Mouse (Mus musculus) urinary bladder, postnatal 10 days (tissue): Measurements from ENCODE around the gene Slc25a4.
"Not testable (repeated sequence)": the region's sequence is repeated elsewhere in the genome, so short reads cannot be mapped to it uniquely, and the experiment has no call there.

ENCODE experiments used
- DNase-seq: peaks from one replicate; pipeline ENCODE4 v3.0.0; 2022; ENCODE audit warnings: low spot score

Slc25a4 gene

DNA sequence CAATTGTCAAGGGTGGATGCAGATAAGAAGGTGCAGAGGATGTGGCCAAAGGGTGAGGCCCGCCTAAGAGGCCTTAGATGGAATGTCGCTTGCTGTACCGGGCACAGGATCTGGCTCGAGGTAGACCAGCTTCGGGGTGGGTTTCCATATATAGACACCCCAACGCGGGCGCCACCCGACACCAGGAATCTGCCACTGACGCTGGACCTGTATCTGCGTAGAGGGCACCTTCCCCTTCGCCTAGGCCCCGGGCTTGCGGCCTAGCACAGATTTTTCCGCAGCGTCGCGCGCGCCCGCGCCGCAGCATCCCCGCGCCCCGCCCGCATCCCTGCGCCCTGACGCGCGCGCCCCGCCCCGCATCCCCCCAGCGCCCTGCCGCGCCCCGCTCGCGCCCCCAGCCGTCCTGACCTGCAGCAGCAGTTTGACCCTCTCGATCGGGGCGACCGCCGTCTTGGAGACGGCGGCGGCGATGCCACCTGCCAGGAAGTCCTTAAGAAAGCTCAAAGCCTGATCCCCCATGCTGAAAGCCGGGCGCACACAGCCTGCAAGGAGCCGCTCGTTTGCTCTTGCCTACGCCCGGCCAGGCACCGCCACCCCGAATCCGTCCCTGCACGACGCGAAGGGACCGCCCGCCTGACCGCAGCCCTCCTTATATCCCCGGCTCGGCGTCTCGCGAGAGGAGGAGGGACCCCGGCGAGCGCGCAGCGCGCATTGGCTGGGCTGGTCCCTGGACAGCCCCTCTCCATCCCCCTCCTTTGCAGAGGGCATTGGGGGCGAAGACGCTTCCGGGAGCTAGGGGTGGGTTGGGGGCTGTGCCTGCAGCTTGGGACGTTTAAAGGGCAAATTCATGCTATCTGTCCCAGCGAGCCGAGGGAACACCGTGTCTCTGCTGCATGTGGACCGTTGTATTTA lies at the start of gene Slc25a4:
Gene Slc25a4 (minus strand): TSS at position 881 of the 912 bp plus-strand sequence.
- DNase-seq: peak; percentile 94

- DNase-seq: no peak
Measured at GRCm38 (mm10) chr8:46257921-46258682, 47.0 kb upstream of the Slc25a4 start.

DNA sequence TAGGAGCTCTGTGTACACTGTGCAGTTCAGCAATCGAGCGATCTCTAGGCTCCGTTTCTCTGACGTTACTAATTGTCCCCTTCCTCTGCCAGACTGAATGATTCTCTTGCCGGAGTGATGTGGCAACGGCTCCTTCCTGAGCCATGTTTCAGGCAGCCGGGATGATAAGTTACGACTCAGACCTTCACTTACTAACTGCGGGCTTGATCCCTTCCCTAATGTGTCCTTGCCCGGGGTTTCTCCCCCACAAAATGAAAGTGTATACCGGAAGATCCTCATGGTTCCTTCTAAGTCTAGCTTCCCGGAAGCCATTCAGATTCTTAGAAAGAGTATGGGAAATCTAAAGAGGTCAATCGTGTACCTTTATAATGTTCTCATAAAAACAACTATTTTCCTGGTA lies 41.4 kb upstream of the Slc25a4 start:
- DNase-seq: no peak

DNA sequence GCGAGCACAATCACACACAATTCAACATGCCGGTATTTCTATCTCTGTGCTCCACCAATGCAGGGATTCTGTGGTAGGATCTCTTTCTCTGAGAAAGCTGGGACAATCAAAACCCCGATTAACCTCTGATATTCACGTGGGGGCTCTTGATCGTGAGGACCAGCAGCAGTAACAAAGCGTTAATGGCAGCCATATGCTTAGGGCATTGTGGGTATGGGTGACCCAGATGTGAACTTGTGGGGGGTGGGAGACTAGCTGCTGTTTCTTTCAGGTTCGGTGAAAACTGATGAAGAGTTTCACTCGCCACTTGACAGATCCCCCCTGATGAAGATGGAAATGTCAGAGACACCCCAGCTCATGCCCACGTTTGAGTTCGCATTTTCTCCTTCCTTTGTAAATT lies 40.5 kb upstream of the Slc25a4 start:
- no peak for DNase-seq

- no peak for DNase-seq
Measured at GRCm38 (mm10) chr8:46246346-46246745, 35.3 kb upstream of the Slc25a4 start.

DNA sequence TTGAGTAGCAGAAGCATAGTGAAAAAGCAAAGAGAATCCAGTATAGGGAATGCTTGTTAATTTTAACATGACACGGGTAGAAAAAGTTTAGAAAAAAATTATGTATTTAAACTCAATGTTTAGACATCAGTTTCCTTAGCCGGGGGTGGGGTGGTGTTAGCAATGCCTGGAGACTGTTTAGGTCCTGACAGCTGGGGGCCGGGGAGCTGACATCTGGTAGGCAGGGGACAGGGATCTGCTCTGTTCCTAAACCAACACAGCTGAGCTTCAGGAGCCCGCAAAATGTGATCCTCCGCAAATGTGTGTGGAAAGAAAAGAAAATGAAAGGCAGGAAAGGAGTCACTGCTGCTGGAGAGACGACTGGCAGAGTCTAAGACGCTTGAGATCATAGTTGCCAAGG lies 31.9 kb upstream of the Slc25a4 start:
- no peak for DNase-seq

DNA sequence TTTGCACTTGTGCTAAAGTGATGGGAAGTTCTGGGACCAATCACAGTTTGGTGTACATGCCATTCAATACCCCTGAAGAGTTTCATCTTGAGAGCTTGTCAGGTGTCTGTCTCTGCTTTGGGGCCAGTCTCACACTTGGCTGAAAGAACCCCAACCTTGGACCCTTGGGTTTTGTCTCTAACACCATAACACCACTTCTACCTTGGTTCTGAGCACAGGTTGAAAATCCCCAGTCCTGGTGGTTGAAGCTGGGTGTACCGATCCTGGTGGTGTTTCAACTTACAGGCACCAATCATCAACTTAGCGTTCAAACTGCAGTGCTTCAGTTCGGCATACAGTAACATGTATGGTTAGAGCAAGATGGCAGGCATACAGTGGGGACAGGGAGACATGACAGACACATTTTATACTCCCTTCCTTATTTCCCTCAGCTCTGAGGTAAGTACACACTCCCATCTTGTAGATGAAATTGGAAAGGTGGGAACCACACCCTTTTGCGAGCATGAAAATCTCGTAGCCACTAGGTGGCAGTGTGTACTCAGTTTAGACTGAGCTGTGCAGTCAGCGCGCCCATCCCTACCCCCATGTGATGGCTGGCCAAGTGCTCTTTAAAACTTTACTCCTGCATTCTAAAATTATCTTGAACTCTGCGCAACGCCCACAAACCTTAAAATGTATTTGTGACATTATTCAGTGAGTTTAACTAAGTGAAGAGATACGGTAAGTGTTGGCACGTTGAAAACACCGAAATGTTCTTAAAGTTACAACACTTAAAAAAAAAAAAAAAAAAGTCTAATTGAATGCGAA lies 30.7 kb upstream of the Slc25a4 start:
- DNase-seq: peak; percentile 25

DNA sequence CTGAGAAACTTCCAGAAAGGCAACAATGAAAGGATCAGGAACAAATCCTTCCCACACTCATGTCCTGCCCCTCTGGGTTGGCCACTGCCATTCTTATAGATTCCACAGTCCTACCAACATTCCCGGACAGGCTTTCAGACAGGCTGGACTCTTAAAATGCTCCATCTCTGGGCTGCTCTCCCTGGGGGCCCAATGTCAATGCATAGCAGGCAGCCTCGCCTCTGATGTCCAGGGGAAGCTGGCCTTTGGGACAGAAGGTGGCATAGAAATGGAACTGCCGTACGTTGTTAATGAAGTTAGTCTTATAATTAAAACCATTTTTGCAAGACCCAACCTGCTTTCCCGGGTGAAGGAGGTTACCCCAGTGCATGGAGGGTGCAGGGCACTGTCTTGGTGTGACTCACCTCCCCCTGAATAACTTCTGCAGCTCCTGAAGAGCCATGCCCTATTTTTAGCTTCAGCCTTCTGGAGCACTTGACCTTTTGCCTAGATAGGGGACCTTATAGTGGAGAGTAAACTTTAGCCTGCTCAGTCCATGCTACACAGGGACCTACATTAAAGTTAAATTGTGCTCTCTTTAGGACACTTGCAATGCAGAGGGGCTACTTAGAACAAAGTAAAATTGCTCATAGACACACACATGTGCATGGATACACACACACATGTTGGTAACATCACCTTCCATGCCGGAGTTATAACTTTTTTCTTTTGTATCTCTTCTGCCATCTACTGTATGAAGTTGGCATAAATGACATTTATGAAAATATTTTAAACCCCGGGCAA lies 25.5 kb upstream of the Slc25a4 start:
- DNase-seq: no peak

- DNase-seq: no peak
Measured at GRCm38 (mm10) chr8:46234736-46235135, 23.7 kb upstream of the Slc25a4 start.

DNA sequence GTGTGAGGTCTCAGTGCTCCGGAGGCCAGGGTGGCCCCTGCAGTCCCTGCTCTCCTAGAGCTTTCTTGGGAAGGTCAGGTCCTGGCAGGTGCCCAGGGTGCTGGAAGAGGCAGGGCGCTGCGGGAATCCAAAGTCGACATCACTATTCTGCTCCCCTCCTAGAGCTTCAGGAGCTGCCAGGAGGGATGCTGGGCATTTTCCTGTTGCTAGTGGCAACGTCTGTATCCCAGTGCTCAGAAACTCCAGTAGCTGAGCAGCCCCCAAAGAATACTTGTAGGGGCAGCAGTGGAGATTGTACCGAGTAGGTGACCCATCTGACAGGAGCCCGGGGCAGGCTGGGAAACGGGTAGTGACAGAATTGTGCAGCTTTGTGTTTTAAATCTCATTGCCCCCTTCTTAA lies 21.7 kb upstream of the Slc25a4 start:
- no peak for DNase-seq

DNA sequence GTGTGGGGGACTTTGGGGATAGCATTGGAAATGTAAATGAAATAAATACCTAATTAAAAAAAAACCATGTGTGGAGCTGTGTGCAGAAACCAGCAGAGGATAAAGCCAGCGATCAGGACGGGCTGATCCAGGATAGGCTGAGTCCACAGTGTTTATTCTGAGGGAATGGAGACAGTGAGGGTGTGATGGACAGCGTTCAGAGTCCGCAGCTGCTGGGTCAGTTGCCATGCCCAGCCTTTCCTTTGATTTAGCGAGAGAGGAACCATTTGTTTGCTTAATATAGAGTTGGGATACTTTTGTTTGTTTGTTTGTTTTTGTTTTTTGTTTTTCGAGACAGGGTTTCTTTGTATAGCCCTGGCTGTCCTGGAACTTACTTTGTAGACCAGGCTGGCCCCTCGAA lies 20.9 kb upstream of the Slc25a4 start:
- not testable (repeated sequence) for DNase-seq

- no peak for DNase-seq
Measured at GRCm38 (mm10) chr8:46226622-46227021, 15.5 kb upstream of the Slc25a4 start.

GRCm38 (mm10) chr8:46225501-46225900 lies 14.4 kb upstream of the Slc25a4 start:
- DNase-seq: no peak

- DNase-seq: no peak
Measured at GRCm38 (mm10) chr8:46220566-46220965, 9.5 kb upstream of the Slc25a4 start.

DNA sequence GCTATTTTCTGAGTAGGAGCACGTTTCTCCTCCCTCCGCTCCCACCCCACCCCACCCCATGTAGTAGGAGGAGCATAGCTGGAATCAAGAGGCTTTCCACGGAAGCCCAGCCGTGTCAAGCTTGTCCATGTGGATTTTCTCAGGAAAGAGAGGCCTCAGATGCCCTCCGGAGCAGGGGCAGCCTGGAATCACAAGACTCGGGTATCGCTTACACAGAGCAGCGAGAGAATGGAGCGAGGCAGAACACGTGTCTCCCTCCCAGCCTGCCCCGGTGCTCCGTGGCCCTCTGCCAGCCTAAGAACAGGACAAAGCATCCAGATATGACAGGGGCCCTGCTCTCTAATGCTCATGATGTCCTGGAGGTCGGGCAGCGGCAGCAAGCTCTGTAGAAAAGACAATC lies 5.8 kb upstream of the Slc25a4 start:
- no peak for DNase-seq

DNA sequence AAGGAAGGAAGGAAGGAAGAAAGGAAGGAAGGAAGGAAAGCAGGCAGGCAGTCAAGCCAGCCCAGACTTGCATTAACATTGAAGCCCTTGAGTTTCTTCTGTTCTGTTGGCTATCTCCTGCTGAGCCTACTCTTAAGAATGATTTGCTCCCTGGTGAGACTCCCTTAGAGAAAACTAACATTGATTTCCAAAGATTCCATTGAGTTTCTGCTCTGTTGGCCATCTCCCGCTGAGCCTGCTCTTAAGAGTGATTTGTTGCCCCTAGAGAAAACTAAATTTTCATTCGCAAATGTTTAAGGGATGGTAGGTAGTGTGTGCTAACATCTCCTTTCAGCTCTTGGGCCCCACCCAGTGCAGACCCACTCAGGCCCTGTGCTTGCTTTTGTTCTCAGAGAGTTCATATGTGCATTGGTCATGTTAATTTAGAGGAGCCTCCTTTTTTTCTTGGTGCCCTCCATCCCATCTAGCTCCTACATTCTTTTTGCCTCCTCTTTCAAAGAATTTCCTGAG lies 2.9 kb upstream of the Slc25a4 start:
- no peak for DNase-seq

DNA sequence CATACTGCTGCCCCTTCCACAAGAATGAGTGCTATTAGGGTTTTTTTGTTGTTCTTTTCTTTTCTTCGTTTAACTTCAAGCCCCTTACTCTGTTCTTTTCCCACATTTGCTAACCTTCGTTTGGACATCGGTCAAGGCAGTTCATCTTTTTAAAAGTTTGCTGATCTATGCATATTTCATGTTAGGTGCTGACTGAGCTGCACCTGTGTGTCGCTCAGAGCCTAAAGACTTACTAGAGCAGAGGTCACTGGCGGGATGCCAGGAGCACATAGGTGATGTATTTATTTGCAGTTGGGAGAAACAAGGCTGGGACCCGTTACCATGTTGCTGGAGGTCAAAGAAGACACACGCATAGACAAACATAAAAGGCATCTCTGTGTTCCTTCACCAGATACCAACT lies 1.1 kb upstream of the Slc25a4 start:
- DNase-seq: no peak

DNA sequence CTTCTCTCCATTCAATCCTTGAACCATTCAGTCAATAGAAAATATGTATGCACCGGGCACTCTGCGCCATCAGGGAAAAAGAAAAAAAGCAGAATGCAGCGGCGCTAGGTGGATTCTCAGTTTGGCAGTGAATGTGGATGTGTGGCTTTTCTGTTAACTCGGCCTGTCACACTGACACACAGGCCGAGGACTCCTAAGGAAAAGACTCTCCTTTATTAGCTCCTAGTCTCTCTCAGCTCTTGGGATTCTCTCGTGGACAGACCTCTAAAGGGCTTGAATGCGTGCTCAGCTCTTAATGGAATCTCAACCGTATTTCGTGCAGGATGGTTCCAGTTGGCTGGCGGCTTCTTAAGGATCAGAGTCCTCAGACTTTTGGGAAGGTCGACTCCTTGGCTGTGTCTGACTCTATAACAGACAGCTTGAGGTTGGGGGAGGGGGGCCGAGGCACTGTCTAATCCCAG lies 557 bp upstream of the Slc25a4 start:
- DNase-seq: no peak

- DNase-seq: no peak
Measured at GRCm38 (mm10) chr8:46209057-46209456, 2.0 kb downstream of the Slc25a4 start.

DNA sequence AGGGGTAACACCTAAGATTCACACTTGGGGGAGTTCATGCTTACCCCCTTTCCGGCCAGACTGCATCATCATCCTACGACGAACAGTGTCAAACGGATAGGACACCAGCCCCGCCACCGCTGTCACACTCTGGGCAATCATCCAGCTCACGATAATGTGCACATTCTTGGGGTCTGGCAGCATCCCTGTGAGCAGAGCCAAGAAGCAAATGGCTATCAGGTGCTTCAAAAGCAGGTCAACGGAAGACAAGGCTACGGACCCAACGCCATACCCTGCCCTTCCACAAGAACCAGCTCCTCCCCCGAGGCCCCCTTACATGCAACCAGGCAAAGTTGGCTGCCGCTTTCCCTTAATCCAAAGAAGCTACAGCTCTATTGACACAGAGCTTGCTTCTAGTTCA lies 2.7 kb downstream of the Slc25a4 start:
- DNase-seq: no peak

GRCm38 (mm10) chr8:46206107-46206506 lies 5.0 kb downstream of the Slc25a4 start:
- no peak for DNase-seq
